Mouse (Mus musculus) thymus, adult 2 months (tissue): ENCODE results near the gene Disp1. TPM values are rescaled to one million over a fixed set of nuclear protein-coding genes. Genes with fewer than 3 reads are reported as not detected.

Source experiments
- DNase-seq: peaks from one replicate; pipeline ENCODE4 v3.0.0; 2021
- H3K27ac ChIP-seq: fragments of 200-500 bp; 2 replicates; pipeline ENCODE4 v1.5.1; 2012; ENCODE audit warnings: low read length, control low read depth; ENCODE audit not compliant: control insufficient read depth, insufficient read depth
- H3K27me3 ChIP-seq: fragments of 200-500 bp; 2 replicates; pipeline ENCODE4 v1.6.1; 2012; ENCODE audit warnings: mild to moderate bottlenecking, low read length, moderate library complexity, mixed read lengths; ENCODE audit not compliant: control insufficient read depth, insufficient read depth
- H3K36me3 ChIP-seq: fragments of 200-500 bp; 2 replicates; pipeline ENCODE4 v1.6.1; 2012; ENCODE audit warnings: mild to moderate bottlenecking, low read length, moderate library complexity; ENCODE audit not compliant: control insufficient read depth, insufficient read depth
- H3K4me1 ChIP-seq: fragments of 200-500 bp; replicated peaks from 2 replicates; pipeline ENCODE4 v1.6.1; 2012; ENCODE audit warnings: low read length; ENCODE audit not compliant: control insufficient read depth, insufficient read depth
- H3K4me3 ChIP-seq: fragments of 200-500 bp; 2 replicates; pipeline ENCODE4 v1.5.1; 2012; ENCODE audit warnings: mild to moderate bottlenecking, low read length, control low read depth, moderate library complexity; ENCODE audit not compliant: control insufficient read depth, insufficient read depth
- CTCF ChIP-seq: fragments of 200-500 bp; IDR thresholded peaks from 2 replicates; pipeline ENCODE4 v1.5.1; 2012; ENCODE audit warnings: mild to moderate bottlenecking, control low read depth, low read length, moderate library complexity, borderline replicate concordance; ENCODE audit not compliant: control insufficient read depth, poor library complexity, insufficient read depth; ENCODE audit errors: extremely low read depth
- POLR2A ChIP-seq: fragments of 200-500 bp; IDR thresholded peaks from 2 replicates; pipeline ENCODE4 v1.6.1; 2012; ENCODE audit warnings: mild to moderate bottlenecking, low read length, control low read depth, moderate library complexity; ENCODE audit not compliant: control insufficient read depth, poor library complexity, insufficient read depth; ENCODE audit errors: extremely low read depth
- WGBS: fragments of 180-500 bp; shearing (Covaris S2); methylation state at CpG from one replicate; pipeline ENCODE4 v1.1.7; 2018; 5-methylcytosine and 5-hydroxymethylcytosine counted together
- polyA plus RNA-seq: library from polyadenylated mRNA; depleted of rRNA; stranded (reverse); fragments of >200 nt; gene quantifications from 2 replicates; pipeline ENCODE4 v1.2.3, GENCODE M21; 2012

The Disp1 gene
- polyA plus RNA-seq, 1 experiment, result 28.9 TPM

GRCm38 (mm10) chr1:183144602-183145205 is 76.6 kb downstream of the Disp1 start:
- WGBS, result 50% methylated on average over 4 of the region's 4 CpGs
- H3K27ac ChIP-seq, result no peak overlapping the region
- H3K36me3 ChIP-seq, result no peaks in the 10 kb centered on the region
- H3K4me3 ChIP-seq, result no peak overlapping the region
- TF ChIP-seq CTCF (no peak), POLR2A (no peak)
- peaks cover 11% of the 10 kb centered on the region for H3K4me1 ChIP-seq
- DNase-seq, result no peak
- no peaks in the 10 kb centered on the region for H3K27me3 ChIP-seq

GRCm38 (mm10) chr1:183143246-183143645 is 78.1 kb downstream of the Disp1 start:
- Histone ChIP-seq H3K27me3 (no peaks in the 10 kb centered on the region), H3K4me3 (no peak overlapping the region), H3K36me3 (no peaks in the 10 kb centered on the region), H3K4me1 (peaks cover 5% of the 10 kb centered on the region), H3K27ac (no peak overlapping the region)
- 91% methylated on average over 7 of the region's 7 CpGs for WGBS
- DNase-seq, result no peak
- TF ChIP-seq CTCF (no peak), POLR2A (no peak)

GRCm38 (mm10) chr1:183142566-183142965 is 78.8 kb downstream of the Disp1 start:
- 94% methylated on average over 5 of the region's 5 CpGs for WGBS
- Histone ChIP-seq H3K4me1 (peaks cover 4% of the 10 kb centered on the region), H3K27ac (no peak overlapping the region), H3K36me3 (no peaks in the 10 kb centered on the region), H3K27me3 (no peaks in the 10 kb centered on the region), H3K4me3 (no peak overlapping the region)
- no peak for TF ChIP-seq CTCF
- TF ChIP-seq POLR2A, result no peak
- DNase-seq, result no peak

GRCm38 (mm10) chr1:183141329-183141728 is 80.0 kb downstream of the Disp1 start:
- WGBS, result 84% methylated on average over 2 of the region's 2 CpGs
- H3K27ac ChIP-seq, result no peak overlapping the region
- TF ChIP-seq POLR2A (no peak), CTCF (no peak)
- no peaks in the 10 kb centered on the region for H3K36me3 ChIP-seq
- H3K4me3 ChIP-seq, result no peak overlapping the region
- H3K27me3 ChIP-seq, result no peaks in the 10 kb centered on the region
- no peak for DNase-seq
- no peaks in the 10 kb centered on the region for H3K4me1 ChIP-seq

- no peak for DNase-seq
- no peaks in the 10 kb centered on the region for H3K4me1 ChIP-seq
- no peaks in the 10 kb centered on the region for H3K27me3 ChIP-seq
- no peak overlapping the region for H3K4me3 ChIP-seq
- WGBS, result 93% methylated on average over 12 of the region's 12 CpGs
- no peak overlapping the region for H3K27ac ChIP-seq
- TF ChIP-seq CTCF (no peak), POLR2A (no peak)
- H3K36me3 ChIP-seq, result no peaks in the 10 kb centered on the region
Measured at GRCm38 (mm10) chr1:183140511-183141268, 80.6 kb downstream of the Disp1 start.

- DNase-seq, result no peak
- TF ChIP-seq POLR2A, result no peak
- no peak for TF ChIP-seq CTCF
- no peaks in the 10 kb centered on the region for H3K27me3 ChIP-seq
- H3K4me3 ChIP-seq, result no peak overlapping the region
- H3K27ac ChIP-seq, result no peak overlapping the region
- 98% methylated on average over 4 of the region's 4 CpGs for WGBS
- no peaks in the 10 kb centered on the region for H3K36me3 ChIP-seq
- H3K4me1 ChIP-seq, result peaks cover 11% of the 10 kb centered on the region
Measured at GRCm38 (mm10) chr1:183138088-183138487, 83.2 kb downstream of the Disp1 start.
